Mouse (Mus musculus) C2C12 (cell line): Measurements from ENCODE around the gene Tmem230. TPM values are rescaled to one million over a fixed set of nuclear protein-coding genes. Genes with fewer than 3 reads are reported as not detected.

ENCODE experiments used
- H3K27me3 ChIP-seq: one replicate; pipeline ENCODE4 v1.6.1; 2011; ENCODE audit not compliant: control insufficient read depth, insufficient read depth, insufficient read length
- H3K36me3 ChIP-seq: one replicate; pipeline ENCODE4 v1.6.1; 2011; ENCODE audit not compliant: control insufficient read depth, insufficient read depth
- H3K4me3 ChIP-seq: one replicate; pipeline ENCODE4 v1.5.1; 2011; ENCODE audit warnings: mild to moderate bottlenecking, control low read depth; ENCODE audit not compliant: poor library complexity, insufficient read depth, severe bottlenecking
- H3K79me2 ChIP-seq: one replicate; pipeline ENCODE4 v1.6.1; 2011; ENCODE audit not compliant: control insufficient read depth, insufficient read depth
- H3K79me3 ChIP-seq: one replicate; pipeline ENCODE4 v1.6.1; 2011; ENCODE audit warnings: low read depth, control low read depth
- H3ac ChIP-seq: one replicate; pipeline ENCODE3; 2011; ENCODE audit warnings: low read depth; ENCODE audit not compliant: control insufficient read depth, insufficient read length
- CEBPB ChIP-seq: IDR thresholded peaks from one replicate; pipeline ENCODE4 v1.6.1; 2011; ENCODE audit warnings: low read depth, mild to moderate bottlenecking, control low read depth, moderate library complexity
- CTCF ChIP-seq: IDR thresholded peaks from one replicate; pipeline ENCODE4 v1.5.1; 2011; ENCODE audit not compliant: control insufficient read depth, insufficient read depth, insufficient read length
- FOSL1 ChIP-seq: IDR thresholded peaks from one replicate; pipeline ENCODE4 v1.8.0; 2011; ENCODE audit warnings: mild to moderate bottlenecking, low read length; ENCODE audit not compliant: poor library complexity, insufficient read depth, severe bottlenecking
- MAX ChIP-seq: IDR thresholded peaks from one replicate; pipeline ENCODE4 v1.6.1; 2011; ENCODE audit warnings: mild to moderate bottlenecking, control low read depth
- MYOD1 ChIP-seq: IDR thresholded peaks from one replicate; pipeline ENCODE4 v1.6.1; 2011; ENCODE audit warnings: low read depth; ENCODE audit not compliant: control insufficient read depth, insufficient read length
- MYOG ChIP-seq: IDR thresholded peaks from one replicate; pipeline ENCODE4 v1.6.1; 2011; ENCODE audit not compliant: control insufficient read depth, insufficient read length; ENCODE audit errors: extremely low read depth
- USF1 ChIP-seq: IDR thresholded peaks from one replicate; pipeline ENCODE4 v1.6.1; 2011; ENCODE audit warnings: low read depth, mild to moderate bottlenecking, control low read depth, moderate library complexity
- polyA plus RNA-seq: library from polyadenylated mRNA; unstranded; fragments of >200 nt; fragmentation: generic; extraction: Trizol; gene quantifications from one replicate; pipeline ENCODE4 v1.2.1, GENCODE M21; 2012; ENCODE audit warnings: missing spikeins

The Tmem230 gene
- polyA plus RNA-seq, 1 experiment: 29.1 TPM

- no peak overlapping the region for H3ac ChIP-seq
- TF ChIP-seq USF1 (no peak), FOSL1 (no peak), CTCF (no peak), MYOD1 (no peak), MAX (no peak)
Observed at GRCm38 (mm10) chr2:132281560-132282452, 34.2 kb upstream of the Tmem230 start.

GRCm38 (mm10) chr2:132280518-132281120, 33.0 kb upstream of the Tmem230 start:
- peaks cover 22% of the 10 kb centered on the region for H3K79me3 ChIP-seq
- H3K79me2 ChIP-seq: peaks cover 76% of the 10 kb centered on the region
- H3ac ChIP-seq: no peak overlapping the region
- H3K27me3 ChIP-seq: no peaks in the 10 kb centered on the region
- TF ChIP-seq MYOD1 (no peak), FOSL1 (no peak), USF1 (no peak), CTCF (no peak), MAX (no peak), CEBPB (no peak), MYOG (no peak)
- H3K36me3 ChIP-seq: no peaks in the 10 kb centered on the region
- H3K4me3 ChIP-seq: no peak overlapping the region

More at GRCm38 (mm10) chr2:132281560-132282452, 34.2 kb upstream of the Tmem230 start:
- H3K79me2 ChIP-seq: peaks cover 79% of the 10 kb centered on the region
- H3K4me3 ChIP-seq: no peak overlapping the region
- no peaks in the 10 kb centered on the region for H3K27me3 ChIP-seq
- H3K79me3 ChIP-seq: peaks cover 20% of the 10 kb centered on the region
- no peaks in the 10 kb centered on the region for H3K36me3 ChIP-seq

- TF ChIP-seq FOSL1 (no peak), USF1 (no peak), CEBPB (no peak), MAX (no peak), CTCF (no peak)
Observed at GRCm38 (mm10) chr2:132279978-132280377, 32.4 kb upstream of the Tmem230 start.

GRCm38 (mm10) chr2:132279336-132279882, 31.8 kb upstream of the Tmem230 start:
- no peak for TF ChIP-seq FOSL1
- no peak for TF ChIP-seq MYOD1
- no peak for TF ChIP-seq MAX
- TF ChIP-seq CEBPB: no peak
- TF ChIP-seq CTCF: no peak
- TF ChIP-seq MYOG: no peak
- no peak for TF ChIP-seq USF1
- H3K4me3 ChIP-seq: no peak overlapping the region
- H3K27me3 ChIP-seq: no peaks in the 10 kb centered on the region

More at GRCm38 (mm10) chr2:132279978-132280377, 32.4 kb upstream of the Tmem230 start:
- no peak overlapping the region for H3K4me3 ChIP-seq
- H3ac ChIP-seq: no peak overlapping the region
- H3K36me3 ChIP-seq: no peaks in the 10 kb centered on the region
- H3K79me3 ChIP-seq: peaks cover 22% of the 10 kb centered on the region
- H3K79me2 ChIP-seq: peaks cover 76% of the 10 kb centered on the region
- H3K27me3 ChIP-seq: no peaks in the 10 kb centered on the region

GRCm38 (mm10) chr2:132278273-132278853, 30.8 kb upstream of the Tmem230 start:
- H3K4me3 ChIP-seq: no peak overlapping the region
- no peaks in the 10 kb centered on the region for H3K27me3 ChIP-seq
- H3ac ChIP-seq: no peak overlapping the region
- H3K79me2 ChIP-seq: peaks cover 79% of the 10 kb centered on the region
- H3K36me3 ChIP-seq: no peaks in the 10 kb centered on the region
- TF ChIP-seq CTCF (no peak), MYOD1 (no peak), USF1 (no peak), MAX (no peak), FOSL1 (no peak), CEBPB (no peak), MYOG (no peak)
- H3K79me3 ChIP-seq: peaks cover 32% of the 10 kb centered on the region

More at GRCm38 (mm10) chr2:132279336-132279882, 31.8 kb upstream of the Tmem230 start:
- Histone ChIP-seq H3K36me3 (no peaks in the 10 kb centered on the region), H3K79me2 (peaks cover 76% of the 10 kb centered on the region), H3K79me3 (peaks cover 25% of the 10 kb centered on the region), H3ac (no peak overlapping the region)
